Mouse (Mus musculus) stomach, embryonic 16.5 days (tissue): ENCODE measurements around the gene Mab21l1. TPM values are rescaled to one million over a fixed set of nuclear protein-coding genes. Genes with fewer than 3 reads are reported as not detected.

ENCODE experiments used
- ATAC-seq: fragments of 200-750 bp; cut with Nextera tagmentation; 2 replicates; pipeline ENCODE4 v1.8.0; 2017; ENCODE audit warnings: moderate number of reproducible peaks, moderate TSS enrichment; ENCODE audit not compliant: insufficient read depth, low FRiP score
- H3K27ac ChIP-seq: fragments of 300-500 bp; sonication (generic); 2 replicates; pipeline ENCODE4 v1.5.1; 2014; ENCODE audit warnings: low read length
- H3K27me3 ChIP-seq: fragments of 300-500 bp; sonication (generic); 2 replicates; pipeline ENCODE4 v1.6.1; 2014; ENCODE audit warnings: low read length, control low read depth, mixed read lengths; ENCODE audit not compliant: control insufficient read depth, insufficient read depth
- H3K36me3 ChIP-seq: fragments of 300-500 bp; sonication (generic); 2 replicates; pipeline ENCODE4 v1.6.1; 2014; ENCODE audit warnings: low read length; ENCODE audit not compliant: control insufficient read depth, insufficient read depth
- H3K4me1 ChIP-seq: fragments of 300-500 bp; sonication (generic); 2 replicates; pipeline ENCODE4 v1.6.1; 2014; ENCODE audit warnings: low read length, control low read depth, mixed read lengths; ENCODE audit not compliant: control insufficient read depth, insufficient read depth
- H3K4me2 ChIP-seq: fragments of 300-500 bp; sonication (generic); 2 replicates; pipeline ENCODE4 v1.6.1; 2014; ENCODE audit warnings: low read depth, low read length, mixed read lengths
- H3K4me3 ChIP-seq: fragments of 300-500 bp; sonication (generic); replicated peaks from 2 replicates; pipeline ENCODE4 v1.5.1; 2014; ENCODE audit warnings: mild to moderate bottlenecking, low read length
- H3K9ac ChIP-seq: fragments of 300-500 bp; sonication (generic); 2 replicates; pipeline ENCODE4 v1.6.1; 2014; ENCODE audit warnings: low read length
- H3K9me3 ChIP-seq: fragments of 300-500 bp; sonication (generic); replicated peaks from 2 replicates; pipeline ENCODE4 v1.6.1; 2016; ENCODE audit warnings: low read length, control low read depth; ENCODE audit not compliant: control insufficient read depth
- WGBS: fragments of 180-500 bp; shearing (Covaris S2); extraction: QIAGEN DNeasy Blood & Tissue Kit; methylation state at CpG from one replicate; pipeline ENCODE4 v1.1.7; 2014; 5-methylcytosine and 5-hydroxymethylcytosine counted together
- polyA plus RNA-seq: library from polyadenylated mRNA; unstranded; fragments of >200 nt; fragmentation: Nextera tagmentation; extraction: Ambion mirVana; gene quantifications from 2 replicates; pipeline ENCODE4 v1.2.1, GENCODE M21; 2015

Gene Mab21l1
- polyA plus RNA-seq, 1 experiment from 2014 or later = 8.4 TPM

DNA sequence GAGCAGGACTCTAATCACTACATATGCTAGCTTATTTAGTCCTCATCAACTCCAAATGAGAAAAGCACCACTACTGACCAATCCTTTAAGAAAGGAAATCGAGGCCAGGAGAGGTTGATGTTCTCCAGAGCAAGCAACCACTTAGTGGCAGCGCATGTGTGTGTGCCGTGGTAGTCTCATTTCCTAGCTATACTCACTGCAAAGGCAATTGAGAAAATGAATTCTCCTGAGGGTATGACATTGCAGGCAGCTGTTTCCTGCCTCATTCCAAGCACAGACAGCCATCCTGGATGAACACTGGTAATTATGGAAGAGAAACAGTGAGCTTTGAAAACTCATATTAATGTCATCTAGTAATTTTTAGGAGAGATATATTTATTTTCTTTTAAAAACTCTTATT is 42.6 kb downstream of the Mab21l1 start:
- no peaks in the 10 kb centered on the region for H3K27me3 ChIP-seq
- no peak overlapping the region for H3K4me2 ChIP-seq
- no peak overlapping the region for H3K27ac ChIP-seq
- 63% methylated on average over 3 of the region's 3 CpGs for WGBS
- 0 out of 2 replicates have a peak, but pooled peaks cover 5% of the 10 kb centered on the region for H3K4me1 ChIP-seq
- H3K9me3 ChIP-seq = no peaks in the 10 kb centered on the region
- no peaks in the 10 kb centered on the region for H3K36me3 ChIP-seq
- H3K4me3 ChIP-seq = no peak overlapping the region
- no peak for ATAC-seq
- no peak overlapping the region for H3K9ac ChIP-seq

DNA sequence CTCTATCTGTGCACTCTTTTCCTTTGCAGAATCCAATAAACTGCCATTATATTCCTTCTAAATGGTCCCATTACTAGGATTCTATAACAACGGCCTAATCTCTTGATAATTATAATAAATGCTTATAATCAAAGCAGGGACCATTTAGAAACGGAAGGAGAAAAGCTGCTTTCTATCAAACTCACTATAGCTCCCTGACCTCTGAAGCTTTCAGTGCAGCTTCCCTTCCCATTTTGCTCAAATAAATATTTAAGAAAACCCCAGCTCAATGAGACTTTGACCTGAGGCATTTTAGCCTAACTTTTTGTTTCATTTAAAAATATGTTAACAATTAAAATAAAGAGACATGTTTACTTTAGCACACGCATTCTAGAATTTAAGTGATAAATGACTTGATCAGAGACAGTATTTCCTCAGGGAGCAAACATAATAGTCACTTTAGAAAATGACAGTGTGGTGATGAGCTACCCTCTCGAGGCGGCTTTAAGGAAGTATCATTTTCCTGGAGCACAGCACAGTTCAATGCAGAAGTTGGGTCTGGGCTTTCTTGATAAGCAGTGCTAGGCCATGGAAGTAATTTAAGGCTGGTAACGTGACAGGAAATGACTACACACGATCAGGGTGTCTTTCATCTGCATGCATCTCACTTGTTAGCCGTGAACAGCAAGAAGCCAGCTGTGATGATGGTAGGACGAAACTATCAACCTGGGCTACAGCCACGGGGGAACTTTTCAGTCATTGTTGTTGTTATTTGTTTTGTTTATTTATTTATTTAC is 46.4 kb downstream of the Mab21l1 start:
- no peaks in the 10 kb centered on the region for H3K36me3 ChIP-seq
- no peak overlapping the region for H3K9ac ChIP-seq
- no peaks in the 10 kb centered on the region for H3K27me3 ChIP-seq
- 0 out of 2 replicates have a peak, but pooled peaks cover 5% of the 10 kb centered on the region for H3K4me1 ChIP-seq
- H3K4me2 ChIP-seq = no peak overlapping the region
- no peak overlapping the region for H3K27ac ChIP-seq
- H3K4me3 ChIP-seq = no peak overlapping the region
- WGBS = 35% methylated on average over 10 of the region's 10 CpGs
- no peaks in the 10 kb centered on the region for H3K9me3 ChIP-seq
- peak; percentile 40; the same call in 1 of the 2 replicates for ATAC-seq

DNA sequence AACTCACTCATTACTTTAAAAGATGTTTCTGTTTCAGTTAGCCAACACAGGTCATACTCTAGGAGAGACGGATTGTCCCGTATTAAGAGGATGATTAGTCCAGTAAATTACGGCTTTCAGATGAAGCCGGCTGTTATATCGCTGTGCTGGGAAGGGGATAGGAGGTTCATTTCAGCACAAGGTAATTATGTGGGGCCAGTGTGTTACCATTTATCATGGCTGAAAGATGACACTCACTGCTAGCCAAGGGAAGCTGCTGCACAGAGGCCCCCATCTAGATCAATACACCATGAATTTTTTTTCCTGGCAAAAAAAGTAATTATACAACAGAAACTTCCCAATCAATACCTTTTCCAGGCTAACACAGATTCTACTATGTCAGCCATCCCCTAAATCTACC is 47.9 kb downstream of the Mab21l1 start:
- 60% methylated on average over 5 of the region's 5 CpGs for WGBS
- Histone ChIP-seq H3K4me2 (no peak overlapping the region), H3K27ac (no peak overlapping the region), H3K27me3 (no peaks in the 10 kb centered on the region), H3K36me3 (no peaks in the 10 kb centered on the region), H3K9me3 (no peaks in the 10 kb centered on the region), H3K9ac (no peak overlapping the region), H3K4me3 (no peak overlapping the region), H3K4me1 (peaks cover 8% of the 10 kb centered on the region; the same call in 1 of the 2 replicates)
- no peak for ATAC-seq
